Mouse (Mus musculus): ENCODE data around the gene Strn4. TPM values are rescaled to one million over a fixed set of nuclear protein-coding genes. Genes with fewer than 3 reads are reported as not detected.

The Strn4 gene
- polyA plus RNA-seq, 1 experiment from 2014 or later = 74.8 TPM

- DNase-seq (ENCODE audit: low spot score) (no peak), ATAC-seq (replicated peaks; ENCODE audit: low FRiP score) (no peak)
- Histone ChIP-seq H3K4me1 (replicated peaks; ENCODE audit: control insufficient read depth, insufficient read depth, low read length) (peaks cover 23% of the 10 kb centered on the region), H3K4me3 (ENCODE audit: low read depth, low read length) (no peak overlapping the region), H3K36me3 (ENCODE audit: control insufficient read depth, insufficient read depth, low read length) (peaks cover 80% of the 10 kb centered on the region), H3K4me2 (no peak overlapping the region), H3K9ac (ENCODE audit: low read depth, low read length) (0 out of 2 replicates have a peak overlapping the region, but pooled peaks have one; percentile 14), H3K27ac (ENCODE audit: low read depth, low read length) (peak overlapping the region; percentile 32; the same call in 1 of the 2 replicates), H3K9me3 (ENCODE audit: control insufficient read depth, low read length) (no peaks in the 10 kb centered on the region), H3K27me3 (replicated peaks; ENCODE audit: control insufficient read depth, insufficient read depth, low read length) (no peaks in the 10 kb centered on the region)
- 58% methylated on average over 4 of the region's 4 CpGs for WGBS
These were observed 11.6 kb downstream of the Strn4 start for GRCm38 (mm10) chr7:16827274-16827673.

GRCm38 (mm10) chr7:16830449-16830848 is 14.8 kb downstream of the Strn4 start:
- no peaks in the 10 kb centered on the region for H3K27me3 ChIP-seq (replicated peaks; ENCODE audit: control insufficient read depth, insufficient read depth, low read length)
- DNase-seq (ENCODE audit: low spot score) = no peak
- H3K36me3 ChIP-seq (ENCODE audit: control insufficient read depth, insufficient read depth, low read length) = peaks cover 85% of the 10 kb centered on the region
- H3K4me2 ChIP-seq = no peak overlapping the region
- H3K4me1 ChIP-seq (replicated peaks; ENCODE audit: control insufficient read depth, insufficient read depth, low read length) = peaks cover 18% of the 10 kb centered on the region
- H3K4me3 ChIP-seq (ENCODE audit: low read depth, low read length) = no peak overlapping the region
- H3K27ac ChIP-seq (ENCODE audit: low read depth, low read length) = no peak overlapping the region
- H3K9me3 ChIP-seq (ENCODE audit: control insufficient read depth, low read length) = no peaks in the 10 kb centered on the region
- no peak overlapping the region for H3K9ac ChIP-seq (ENCODE audit: low read depth, low read length)
- 76% methylated on average over 9 of the region's 9 CpGs for WGBS
- ATAC-seq (replicated peaks; ENCODE audit: low FRiP score) = no peak

- Histone ChIP-seq H3K9me3 (ENCODE audit: control insufficient read depth, low read length) (no peaks in the 10 kb centered on the region), H3K9ac (ENCODE audit: low read depth, low read length) (no peak overlapping the region), H3K4me1 (replicated peaks; ENCODE audit: control insufficient read depth, insufficient read depth, low read length) (peaks cover 11% of the 10 kb centered on the region), H3K27ac (ENCODE audit: low read depth, low read length) (no peak overlapping the region), H3K27me3 (replicated peaks; ENCODE audit: control insufficient read depth, insufficient read depth, low read length) (no peaks in the 10 kb centered on the region), H3K4me2 (no peak overlapping the region), H3K36me3 (ENCODE audit: control insufficient read depth, insufficient read depth, low read length) (peaks cover 46% of the 10 kb centered on the region), H3K4me3 (ENCODE audit: low read depth, low read length) (no peak overlapping the region)
- no peak for DNase-seq (ENCODE audit: low spot score)
- WGBS = 85% methylated on average over 18 of the region's 18 CpGs
- no peak for ATAC-seq (replicated peaks; ENCODE audit: low FRiP score)
These were observed 22.5 kb downstream of the Strn4 start for GRCm38 (mm10) chr7:16837916-16838803.

- H3K27me3 ChIP-seq (replicated peaks; ENCODE audit: control insufficient read depth, insufficient read depth, low read length) = no peaks in the 10 kb centered on the region
- peaks cover 42% of the 10 kb centered on the region for H3K36me3 ChIP-seq (ENCODE audit: control insufficient read depth, insufficient read depth, low read length)
- H3K4me1 ChIP-seq (replicated peaks; ENCODE audit: control insufficient read depth, insufficient read depth, low read length) = peaks cover 14% of the 10 kb centered on the region
These were observed 23.2 kb downstream of the Strn4 start for GRCm38 (mm10) chr7:16838804-16839426.

GRCm38 (mm10) chr7:16839427-16840108 is 23.9 kb downstream of the Strn4 start:
- peaks cover 21% of the 10 kb centered on the region for H3K4me1 ChIP-seq (replicated peaks; ENCODE audit: control insufficient read depth, insufficient read depth, low read length)

More at GRCm38 (mm10) chr7:16838804-16839426, 23.2 kb downstream of the Strn4 start:
- Histone ChIP-seq H3K27ac (ENCODE audit: low read depth, low read length) (no peak overlapping the region), H3K9me3 (ENCODE audit: control insufficient read depth, low read length) (no peaks in the 10 kb centered on the region), H3K9ac (ENCODE audit: low read depth, low read length) (no peak overlapping the region), H3K4me2 (no peak overlapping the region), H3K4me3 (ENCODE audit: low read depth, low read length) (no peak overlapping the region)
- WGBS = 69% methylated on average over 6 of the region's 6 CpGs
- DNase-seq (ENCODE audit: low spot score) (no peak), ATAC-seq (replicated peaks; ENCODE audit: low FRiP score) (no peak)

GRCm38 (mm10) chr7:16840109-16840491 is 24.4 kb downstream of the Strn4 start:
- peaks cover 25% of the 10 kb centered on the region for H3K4me1 ChIP-seq (replicated peaks; ENCODE audit: control insufficient read depth, insufficient read depth, low read length)
- H3K36me3 ChIP-seq (ENCODE audit: control insufficient read depth, insufficient read depth, low read length) = peaks cover 34% of the 10 kb centered on the region
- 81% methylated on average over 2 of the region's 2 CpGs for WGBS

More at GRCm38 (mm10) chr7:16839427-16840108, 23.9 kb downstream of the Strn4 start:
- no peak overlapping the region for H3K9ac ChIP-seq (ENCODE audit: low read depth, low read length)
- H3K27me3 ChIP-seq (replicated peaks; ENCODE audit: control insufficient read depth, insufficient read depth, low read length) = no peaks in the 10 kb centered on the region
- 89% methylated on average over 12 of the region's 12 CpGs for WGBS
- no peak for DNase-seq (ENCODE audit: low spot score)
- no peak for ATAC-seq (replicated peaks; ENCODE audit: low FRiP score)
- H3K36me3 ChIP-seq (ENCODE audit: control insufficient read depth, insufficient read depth, low read length) = peaks cover 38% of the 10 kb centered on the region
- H3K27ac ChIP-seq (ENCODE audit: low read depth, low read length) = no peak overlapping the region
- no peaks in the 10 kb centered on the region for H3K9me3 ChIP-seq (ENCODE audit: control insufficient read depth, low read length)
- no peak overlapping the region for H3K4me3 ChIP-seq (ENCODE audit: low read depth, low read length)
- no peak overlapping the region for H3K4me2 ChIP-seq

GRCm38 (mm10) chr7:16841078-16841477 is 25.4 kb downstream of the Strn4 start:
- Histone ChIP-seq H3K4me3 (ENCODE audit: low read depth, low read length) (no peak overlapping the region), H3K9me3 (ENCODE audit: control insufficient read depth, low read length) (no peaks in the 10 kb centered on the region), H3K4me2 (no peak overlapping the region), H3K36me3 (ENCODE audit: control insufficient read depth, insufficient read depth, low read length) (peaks cover 34% of the 10 kb centered on the region), H3K27ac (ENCODE audit: low read depth, low read length) (peak overlapping the region; percentile 64), H3K27me3 (replicated peaks; ENCODE audit: control insufficient read depth, insufficient read depth, low read length) (no peaks in the 10 kb centered on the region), H3K9ac (ENCODE audit: low read depth, low read length) (no peak overlapping the region), H3K4me1 (replicated peaks; ENCODE audit: control insufficient read depth, insufficient read depth, low read length) (peaks cover 32% of the 10 kb centered on the region)
- DNase-seq (ENCODE audit: low spot score) = no peak
- 53% methylated on average over 4 of the region's 4 CpGs for WGBS
- ATAC-seq (replicated peaks; ENCODE audit: low FRiP score) = no peak

More at GRCm38 (mm10) chr7:16840109-16840491, 24.4 kb downstream of the Strn4 start:
- no peaks in the 10 kb centered on the region for H3K9me3 ChIP-seq (ENCODE audit: control insufficient read depth, low read length)
- H3K27me3 ChIP-seq (replicated peaks; ENCODE audit: control insufficient read depth, insufficient read depth, low read length) = no peaks in the 10 kb centered on the region
- H3K27ac ChIP-seq (ENCODE audit: low read depth, low read length) = no peak overlapping the region
- no peak for ATAC-seq (replicated peaks; ENCODE audit: low FRiP score)
- H3K4me2 ChIP-seq = no peak overlapping the region
- no peak for DNase-seq (ENCODE audit: low spot score)
- H3K9ac ChIP-seq (ENCODE audit: low read depth, low read length) = no peak overlapping the region
- no peak overlapping the region for H3K4me3 ChIP-seq (ENCODE audit: low read depth, low read length)

Data from liver, embryonic 11.5 days (tissue).